ENCODE assay signal across 8 mouse cellular contexts in the genomic region with DNA sequence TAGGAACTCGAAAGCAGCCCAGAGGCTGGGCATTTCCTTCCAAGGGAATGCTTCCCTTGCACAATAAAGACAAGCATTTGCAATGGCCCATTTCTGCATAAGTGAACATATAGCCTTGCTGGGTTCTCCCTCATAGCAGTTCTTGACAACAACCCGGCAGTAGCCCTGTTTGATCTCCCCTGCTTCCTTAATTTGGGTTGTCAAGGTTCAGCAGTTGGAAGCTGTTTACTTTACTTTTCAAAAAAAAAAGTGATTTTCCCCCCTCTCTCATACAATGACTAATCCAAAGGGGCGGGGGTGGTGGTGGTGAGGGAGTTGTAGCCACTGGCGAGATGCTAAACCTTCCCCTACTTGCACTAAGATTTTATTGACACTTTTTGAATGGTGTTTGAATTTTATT. TPM values are rescaled to one million over a fixed set of nuclear protein-coding genes. Genes with fewer than 3 reads are reported as not detected.
DNase-seq lines count a peak whose midpoint lies in the region; ATAC-seq and TF ChIP-seq lines count a peak whose summit lies in the region.

No protein-coding gene starts in this region.

- H3K9ac ChIP-seq in limb, embryonic 12.5 days (replicated peaks), result no peak overlapping the region
- no peak overlapping the region for H3K9ac ChIP-seq in hindbrain, postnatal 0 days (replicated peaks; ENCODE audit: low read length)

- H3K9me3 ChIP-seq in limb, embryonic 12.5 days, result no peaks in the 10 kb centered on the region
- no peaks in the 10 kb centered on the region for H3K9me3 ChIP-seq in limb, embryonic 10.5 days (replicated peaks)
- H3K9me3 ChIP-seq in embryonic facial prominence, embryonic 10.5 days, result no peaks in the 10 kb centered on the region
- no peaks in the 10 kb centered on the region for H3K9me3 ChIP-seq in hindbrain, postnatal 0 days (ENCODE audit: low read length)

- no peak for TF ChIP-seq CTCF in hindbrain, postnatal 0 days (IDR thresholded peaks at IDR 0.05; ENCODE audit: low read depth)
- no peak for TF ChIP-seq CTCF in small intestine, adult 2 months (IDR thresholded peaks at IDR 0.05; ENCODE audit: extremely low read depth, insufficient read length, insufficient replicate concordance, low read depth, low read length)

- no peak for DNase-seq in limb, embryonic 10.5 days (ENCODE audit: low spot score)
- peak; percentile 41 for DNase-seq in embryonic facial prominence, embryonic 10.5 days (ENCODE audit: low spot score)
- no peak for DNase-seq in hindbrain, postnatal 0 days (ENCODE audit: low spot score)
- DNase-seq in layer of hippocampus, adult 9-11 months, result no peak
- no peak for DNase-seq in layer of hippocampus, adult 8-10 months (ENCODE audit: low spot score in 2 of 2)

- H3K36me3 ChIP-seq in limb, embryonic 12.5 days, result no peaks in the 10 kb centered on the region
- no peaks in the 10 kb centered on the region for H3K36me3 ChIP-seq in limb, embryonic 10.5 days
- H3K36me3 ChIP-seq in embryonic facial prominence, embryonic 10.5 days (replicated peaks), result peaks cover 6% of the 10 kb centered on the region; the same call in 1 of the 2 replicates
- H3K36me3 ChIP-seq in hindbrain, postnatal 0 days (ENCODE audit: insufficient read depth, low read length), result no peaks in the 10 kb centered on the region
- peaks cover 1% of the 10 kb centered on the region; the same call in 1 of the 2 replicates for H3K36me3 ChIP-seq in small intestine, adult 2 months (ENCODE audit: control insufficient read depth, insufficient read depth, low read length)

- H3K4me1 ChIP-seq in limb, embryonic 12.5 days (replicated peaks), result peaks cover 8% of the 10 kb centered on the region
- peaks cover 32% of the 10 kb centered on the region for H3K4me1 ChIP-seq in limb, embryonic 10.5 days
- H3K4me1 ChIP-seq in embryonic facial prominence, embryonic 10.5 days, result peaks cover 46% of the 10 kb centered on the region
- H3K4me1 ChIP-seq in hindbrain, postnatal 0 days (ENCODE audit: insufficient read depth, low read length), result no peaks in the 10 kb centered on the region
- no peaks in the 10 kb centered on the region; the same call in 1 of the 2 replicates for H3K4me1 ChIP-seq in small intestine, adult 2 months (ENCODE audit: control insufficient read depth, insufficient read depth, insufficient read length, low read length)

- H3K4me3 ChIP-seq in limb, embryonic 12.5 days (replicated peaks), result peak overlapping the region; percentile 75
- H3K4me3 ChIP-seq in limb, embryonic 10.5 days, result no peak overlapping the region
- H3K4me3 ChIP-seq in embryonic facial prominence, embryonic 10.5 days, result peak overlapping the region; percentile 85
- H3K4me3 ChIP-seq in hindbrain, postnatal 0 days (ENCODE audit: low read length), result no peak overlapping the region
- no peak overlapping the region for H3K4me3 ChIP-seq in small intestine, adult 2 months (ENCODE audit: low read depth, low read length)

- H3K4me2 ChIP-seq in limb, embryonic 12.5 days, result peak overlapping the region; percentile 95
- H3K4me2 ChIP-seq in hindbrain, postnatal 0 days (ENCODE audit: low read depth, low read length), result 0 out of 2 replicates have a peak overlapping the region, but pooled peaks have one; percentile 95

- H3K27ac ChIP-seq in limb, embryonic 12.5 days, result no peak overlapping the region
- H3K27ac ChIP-seq in limb, embryonic 10.5 days, result no peak overlapping the region
- H3K27ac ChIP-seq in embryonic facial prominence, embryonic 10.5 days (replicated peaks), result no peak overlapping the region
- H3K27ac ChIP-seq in hindbrain, postnatal 0 days, result no peak overlapping the region
- H3K27ac ChIP-seq in small intestine, adult 2 months (ENCODE audit: insufficient read depth, low read depth, low read length), result peak overlapping the region; percentile 16; the same call in 1 of the 2 replicates

- 16% methylated on average over 4 of the region's 4 CpGs for WGBS in limb, embryonic 12.5 days
- WGBS in limb, embryonic 10.5 days, result 9% methylated on average over 4 of the region's 4 CpGs
- 9% methylated on average over 4 of the region's 4 CpGs for WGBS in embryonic facial prominence, embryonic 10.5 days
- WGBS in hindbrain, postnatal 0 days, result 56% methylated on average over 4 of the region's 4 CpGs
- 43% methylated on average over 4 of the region's 4 CpGs for WGBS in small intestine, adult 2 months

- no peak for ATAC-seq in limb, embryonic 12.5 days (ENCODE audit: insufficient number of reproducible peaks, insufficient read depth, low FRiP score, low TSS enrichment, low read depth)
- ATAC-seq in hindbrain, postnatal 0 days, result no peak
- no peak for ATAC-seq in erythroid progenitor cell, adult 5-6 weeks (replicated peaks; ENCODE audit: low FRiP score, poor library complexity, severe bottlenecking)

- peaks cover 10% of the 10 kb centered on the region; the same call in 1 of the 2 replicates for H3K27me3 ChIP-seq in limb, embryonic 12.5 days
- H3K27me3 ChIP-seq in limb, embryonic 10.5 days (ENCODE audit: low read depth, poor library complexity, severe bottlenecking), result peaks cover 23% of the 10 kb centered on the region
- H3K27me3 ChIP-seq in embryonic facial prominence, embryonic 10.5 days (replicated peaks; ENCODE audit: low read depth, poor library complexity, severe bottlenecking), result no peaks in the 10 kb centered on the region; the same call in 1 of the 2 replicates
- H3K27me3 ChIP-seq in hindbrain, postnatal 0 days (ENCODE audit: insufficient read depth, low read length), result no peaks in the 10 kb centered on the region
- no peaks in the 10 kb centered on the region for H3K27me3 ChIP-seq in small intestine, adult 2 months (ENCODE audit: control insufficient read depth, insufficient read depth, low read length)

- no peak for TF ChIP-seq POLR2A in small intestine, adult 2 months (IDR thresholded peaks at IDR 0.05; ENCODE audit: low read depth, low read length)

RNA-seq across cellular contexts. Expression of a gene that starts 3.5 kb away (rescaled TPM):
- 77.4 and 91.0 TPM in 2 replicates for polyA plus RNA-seq in limb, embryonic 12.5 days (2016; fragmentation: Nextera tagmentation; extraction: Ambion mirVana)
- 30.6 and 47.3 TPM in 2 replicates for polyA plus RNA-seq in limb, embryonic 10.5 days (2016; fragmentation: Nextera tagmentation; extraction: Ambion mirVana)
- 88.5 and 107 TPM in 2 replicates for polyA plus RNA-seq in embryonic facial prominence, embryonic 10.5 days (2016; fragmentation: Nextera tagmentation; extraction: Ambion mirVana)
- total RNA-seq in hindbrain, postnatal 0 days (2014; rRNA removed), result 53.6 and 55.2 TPM in 2 replicates
- 50.9 and 54.8 TPM in 2 replicates for polyA plus RNA-seq in hindbrain, postnatal 0 days (2015; fragmentation: Nextera tagmentation; extraction: Ambion mirVana)
- 26.8 and 52.2 TPM in 2 replicates for polyA plus RNA-seq in small intestine, adult 2 months (2012; rRNA removed)
- 34.4 and 43.6 TPM in 2 replicates for total RNA-seq in erythroid progenitor cell, adult 5-6 weeks (2015; ENCODE audit: low replicate concordance)
- 14.7 and 40.8 TPM in 2 replicates for total RNA-seq in erythroid progenitor cell, adult 5-6 weeks (2017; ENCODE audit: low replicate concordance)
- 100 to 1,000 TPM in 1 of 4 experiments, 10 to 100 TPM in 3; 90.9 to 101 (median 95.2) TPM for total RNA-seq in layer of hippocampus, adult 8-10 months (2022)

Comparison
In these comparisons a context has a peak if more than half of its experiments do, and no peak if none do; other contexts are left out.
1. H3K4me3 ChIP-seq: peak in limb, embryonic 12.5 days (single experiment) and embryonic facial prominence, embryonic 10.5 days (single experiment); none in limb, embryonic 10.5 days (single experiment), hindbrain, postnatal 0 days (single experiment) and small intestine, adult 2 months (single experiment).